Mouse (Mus musculus) mature B cell (primary cell): Measurements from ENCODE around the gene Efhd2.

Source experiments
- in situ Hi-C: fragments of 300-500 bp; cut with MboI; formaldehyde crosslinking; loops from 2 replicates; pipeline ENCODE4 v1.14.3; 2019

Gene Efhd2

GRCm38 (mm10) chr4:141874601-141875460, at the start of gene Efhd2:
Efhd2 (minus strand) TSS chr4:141874920.
- in situ Hi-C loops = no loop called here

- in situ Hi-C loops = no loop called here
Measured at GRCm38 (mm10) chr4:141923961-141924360, 49.2 kb upstream of the Efhd2 start.

- in situ Hi-C loops = no loop called here
Measured at GRCm38 (mm10) chr4:141920391-141920790, 45.7 kb upstream of the Efhd2 start.

GRCm38 (mm10) chr4:141917735-141918419, 43.2 kb upstream of the Efhd2 start:
- in situ Hi-C loops = no loop called here

- in situ Hi-C loops = no loop called here
Measured at GRCm38 (mm10) chr4:141914040-141914439, 39.3 kb upstream of the Efhd2 start.

GRCm38 (mm10) chr4:141913201-141913993, 38.7 kb upstream of the Efhd2 start:
- in situ Hi-C loops = no loop called here

GRCm38 (mm10) chr4:141904710-141905109, 30.0 kb upstream of the Efhd2 start:
- in situ Hi-C loops = no loop called here

GRCm38 (mm10) chr4:141902479-141902858, 27.7 kb upstream of the Efhd2 start:
- in situ Hi-C loops = no loop called here

- in situ Hi-C loops = no loop called here
Measured at GRCm38 (mm10) chr4:141901711-141902478, 27.2 kb upstream of the Efhd2 start.

- in situ Hi-C loops = no loop called here
Measured at GRCm38 (mm10) chr4:141900421-141900820, 25.7 kb upstream of the Efhd2 start.

GRCm38 (mm10) chr4:141899936-141900335, 25.2 kb upstream of the Efhd2 start:
- in situ Hi-C loops = no loop called here

- in situ Hi-C loops = no loop called here
Measured at GRCm38 (mm10) chr4:141898905-141899304, 24.2 kb upstream of the Efhd2 start.

GRCm38 (mm10) chr4:141897838-141898237, 23.1 kb upstream of the Efhd2 start:
- in situ Hi-C loops = no loop called here

GRCm38 (mm10) chr4:141897225-141897624, 22.5 kb upstream of the Efhd2 start:
- in situ Hi-C loops = no loop called here

- in situ Hi-C loops = no loop called here
Measured at GRCm38 (mm10) chr4:141895772-141896171, 21.1 kb upstream of the Efhd2 start.

GRCm38 (mm10) chr4:141893157-141893784, 18.6 kb upstream of the Efhd2 start:
- in situ Hi-C loops = no loop called here

GRCm38 (mm10) chr4:141886385-141886968, 11.8 kb upstream of the Efhd2 start:
- in situ Hi-C loops = no loop called here

GRCm38 (mm10) chr4:141885451-141885850, 10.7 kb upstream of the Efhd2 start:
- in situ Hi-C loops = no loop called here

GRCm38 (mm10) chr4:141882858-141883257, 8.1 kb upstream of the Efhd2 start:
- in situ Hi-C loops = no loop called here

- in situ Hi-C loops = no loop called here
Measured at GRCm38 (mm10) chr4:141881950-141882349, 7.2 kb upstream of the Efhd2 start.
